In genomic region chr2:170858640-170859039, GRCm38 (mm10) we compare ENCODE assay signal across 24 mouse cellular contexts.
"Had no signal": no experiment of that assay in that cellular context is flagged by ENCODE, and none has a peak within 500 bp of the region (broad histone marks: within the 10 kb centered on the region; RNA-seq: fewer than 3 reads in every experiment).

No protein-coding gene starts in this region.

- H3K27ac ChIP-seq: heart, adult 2 months; heart, embryonic 13.5 days; heart, embryonic 15.5 days; hindbrain, embryonic 13.5 days; hindbrain, embryonic 15.5 days; hindbrain, postnatal 0 days; kidney, embryonic 15.5 days; kidney, postnatal 0 days; limb, embryonic 10.5 days; limb, embryonic 12.5 days had no signal

- H3K27me3 ChIP-seq: heart, embryonic 15.5 days; hindbrain, embryonic 13.5 days; hindbrain, embryonic 15.5 days; kidney, embryonic 15.5 days; limb, embryonic 12.5 days had no signal

- H3K9me3 ChIP-seq: heart, embryonic 13.5 days; heart, embryonic 15.5 days; hindbrain, embryonic 13.5 days; hindbrain, embryonic 15.5 days; kidney, embryonic 15.5 days; limb, embryonic 10.5 days; limb, embryonic 12.5 days had no signal

- H3K9ac ChIP-seq: heart, embryonic 13.5 days; heart, embryonic 15.5 days; hindbrain, embryonic 13.5 days; hindbrain, embryonic 15.5 days; kidney, embryonic 15.5 days; limb, embryonic 12.5 days had no signal

- H3K4me3 ChIP-seq: heart, adult 2 months; heart, embryonic 13.5 days; heart, embryonic 15.5 days; hindbrain, embryonic 13.5 days; hindbrain, embryonic 15.5 days; kidney, embryonic 15.5 days; limb, embryonic 10.5 days; limb, embryonic 12.5 days had no signal

- H3K36me3 ChIP-seq: heart, embryonic 13.5 days; heart, embryonic 15.5 days; hindbrain, embryonic 13.5 days; hindbrain, embryonic 15.5 days; kidney, embryonic 15.5 days; limb, embryonic 10.5 days; limb, embryonic 12.5 days had no signal

- H3K4me2 ChIP-seq: heart, embryonic 11.5 days; heart, embryonic 13.5 days; heart, embryonic 15.5 days; hindbrain, embryonic 13.5 days; hindbrain, embryonic 15.5 days; kidney, embryonic 15.5 days; limb, embryonic 12.5 days had no signal

- ATAC-seq: hindbrain, postnatal 0 days; intestine, embryonic 16.5 days had no signal

- DNase-seq: gastrocnemius, postnatal 14 days; gastrocnemius, postnatal 36 days; heart, adult 11 months; heart, adult 2 months; heart, postnatal 14 days; heart, postnatal 36 days; kidney, adult 11 months; kidney, adult 2 months; kidney, adult 9 months; kidney, postnatal 14 days; kidney, postnatal 36 days; layer of hippocampus, adult 9-11 months; layer of hippocampus, postnatal 36 days had no signal
